Mouse (Mus musculus) liver, adult 2 months (tissue): ENCODE measurements at regions not wholly inside any gene's neighbourhood (a gene's known extent, or its start where the extent isn't known, plus 50 kb on each side); places are given as distances from the start of the nearest gene placed in this dataset.

ENCODE experiments used
- DNase-seq: peaks from one replicate; pipeline ENCODE4 v3.0.0-alpha.2; 2011; ENCODE audit warnings: low read depth, low spot score; ENCODE audit errors: extremely low read depth
- H3K27ac ChIP-seq: fragments of 200-500 bp; replicated peaks from 2 replicates; pipeline ENCODE4 v1.5.1; 2012; ENCODE audit warnings: low read depth, mild to moderate bottlenecking, control low read depth, inconsistent platforms, low read length; ENCODE audit not compliant: insufficient read depth
- H3K27me3 ChIP-seq: fragments of 200-500 bp; 2 replicates; pipeline ENCODE4 v1.6.1; 2012; ENCODE audit warnings: mild to moderate bottlenecking, moderate library complexity, low read length, inconsistent platforms; ENCODE audit not compliant: control insufficient read depth, insufficient read depth
- H3K36me3 ChIP-seq: fragments of 200-500 bp; 2 replicates; pipeline ENCODE4 v1.6.1; 2012; ENCODE audit warnings: low read length, inconsistent platforms; ENCODE audit not compliant: control insufficient read depth, insufficient read depth
- H3K4me1 ChIP-seq: fragments of 200-500 bp; 2 replicates; pipeline ENCODE4 v1.6.1; 2011; ENCODE audit warnings: low read length; ENCODE audit not compliant: control insufficient read depth, insufficient read depth
- H3K4me3 ChIP-seq: fragments of 200-500 bp; 2 replicates; pipeline ENCODE4 v1.5.1; 2011; ENCODE audit warnings: low read depth, mild to moderate bottlenecking, control low read depth, low read length, moderate library complexity; ENCODE audit not compliant: insufficient read depth
- H3K79me2 ChIP-seq: fragments of 200-500 bp; 2 replicates; pipeline ENCODE4 v1.6.1; 2012; ENCODE audit warnings: inconsistent platforms, mild to moderate bottlenecking, low read length, moderate library complexity; ENCODE audit not compliant: control insufficient read depth, insufficient read depth
- H3K9ac ChIP-seq: fragments of 200-500 bp; 2 replicates; pipeline ENCODE4 v1.6.1; 2012; ENCODE audit warnings: low read depth, mild to moderate bottlenecking, control low read depth, inconsistent platforms, low read length
- CTCF ChIP-seq: fragments of 200-500 bp; IDR thresholded peaks from 2 replicates; pipeline ENCODE4 v1.5.1; 2011; ENCODE audit warnings: low read depth, low read length, control low read depth
- POLR2A ChIP-seq: fragments of 200-500 bp; IDR thresholded peaks from 2 replicates; pipeline ENCODE4 v1.6.1; 2011; ENCODE audit warnings: low read length, control low read depth; ENCODE audit not compliant: insufficient read depth; ENCODE audit errors: extremely low read depth
- whole genome bisulfite sequencing: fragments of 180-500 bp; shearing (Covaris S2); methylation state at CpG from one replicate; pipeline ENCODE4 v1.1.7; 2018; 5-methylcytosine and 5-hydroxymethylcytosine counted together

DNA sequence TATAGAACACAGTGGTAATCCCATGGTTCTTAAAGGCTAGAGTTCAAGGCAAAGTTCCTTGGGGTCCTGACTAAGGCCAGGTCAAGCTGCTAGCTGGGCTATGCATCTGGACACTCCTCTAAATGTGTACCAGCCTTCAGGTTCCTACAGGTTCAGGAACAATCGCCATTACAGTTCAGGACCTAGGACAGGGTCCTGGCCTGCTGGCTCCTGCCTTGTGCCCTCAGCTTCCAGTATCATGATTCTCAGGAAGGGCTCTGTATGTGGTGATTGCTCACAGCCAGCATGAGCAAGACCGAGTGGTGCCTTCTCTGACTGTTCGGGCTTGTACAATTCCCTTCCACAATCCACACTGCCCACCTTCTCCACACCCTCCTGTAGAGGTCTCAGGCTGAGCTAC, 311.4 kb upstream of the Zdhhc25 start:
- Histone ChIP-seq H3K79me2 (no peaks in the 10 kb centered on the region), H3K4me1 (no peaks in the 10 kb centered on the region), H3K36me3 (no peaks in the 10 kb centered on the region), H3K9ac (no peak overlapping the region), H3K27me3 (no peaks in the 10 kb centered on the region), H3K4me3 (no peak overlapping the region), H3K27ac (no peak overlapping the region)
- no peak for DNase-seq
- TF ChIP-seq POLR2A: no peak
- no peak for TF ChIP-seq CTCF
- WGBS: 70% methylated on average over 3 of the region's 3 CpGs

DNA sequence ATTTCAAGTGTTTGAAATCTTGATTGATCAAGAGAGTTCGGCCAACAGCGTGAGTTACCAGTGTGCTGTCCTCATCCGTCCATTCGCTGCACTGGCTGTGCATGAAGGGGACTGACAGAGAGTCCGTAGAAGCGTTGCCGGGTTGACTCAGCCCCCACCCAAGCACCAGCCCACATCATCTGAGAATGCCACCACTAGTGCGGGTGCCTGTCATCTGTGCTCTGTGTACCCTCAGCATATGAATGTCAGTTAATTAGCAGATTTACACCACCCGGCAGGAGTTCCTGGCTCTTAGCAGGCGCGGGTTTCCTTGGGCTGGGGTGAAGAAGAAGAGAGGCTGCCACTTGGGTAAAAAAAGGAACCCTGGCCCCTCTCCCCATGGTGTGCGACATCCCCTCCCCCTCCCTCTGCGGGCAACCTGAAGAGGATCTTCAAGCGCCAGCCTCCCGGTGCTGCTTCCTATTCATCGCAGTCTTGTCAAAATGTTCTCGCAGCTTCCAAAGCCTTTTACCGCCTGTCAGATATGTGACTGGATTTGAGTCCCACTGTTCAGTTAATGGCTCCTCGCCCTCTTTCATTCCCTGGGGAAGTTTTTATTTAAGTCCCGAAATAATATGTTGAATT, 309.2 kb upstream of the Zdhhc25 start:
- WGBS: 28% methylated on average over 20 of the region's 20 CpGs
- no peak for TF ChIP-seq CTCF
- TF ChIP-seq POLR2A: no peak
- no peak overlapping the region for H3K4me3 ChIP-seq

DNA sequence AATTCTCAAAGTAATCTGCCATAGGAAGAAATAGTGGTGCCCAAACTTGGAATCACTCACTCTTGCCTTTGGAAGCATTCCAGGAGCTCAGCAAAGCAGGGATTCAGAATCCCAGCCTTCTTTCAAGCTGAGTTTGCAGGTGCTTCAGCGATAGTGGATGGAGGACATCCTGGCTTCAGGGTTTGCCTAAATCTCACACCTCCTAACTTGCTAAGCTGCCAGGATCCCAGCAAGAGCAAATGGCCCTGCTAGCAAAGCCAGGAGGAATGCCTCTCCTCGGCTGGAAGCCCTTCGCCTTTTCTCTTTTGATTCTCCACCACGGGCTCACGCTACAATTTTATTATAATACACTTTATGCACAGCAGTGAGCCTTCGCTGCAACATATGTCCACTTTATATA, 301.0 kb upstream of the Zdhhc25 start:
- Histone ChIP-seq H3K9ac (no peak overlapping the region), H3K27me3 (no peaks in the 10 kb centered on the region), H3K79me2 (no peaks in the 10 kb centered on the region), H3K4me1 (no peaks in the 10 kb centered on the region), H3K4me3 (no peak overlapping the region), H3K36me3 (no peaks in the 10 kb centered on the region), H3K27ac (no peak overlapping the region)
- 57% methylated on average over 6 of the region's 6 CpGs for WGBS
- no peak for DNase-seq
- TF ChIP-seq CTCF: no peak

More for the DNA sequence above, 309.2 kb upstream of the Zdhhc25 start:
- H3K27me3 ChIP-seq: no peaks in the 10 kb centered on the region
- no peak overlapping the region for H3K9ac ChIP-seq
- DNase-seq: no peak
- H3K36me3 ChIP-seq: no peaks in the 10 kb centered on the region
- H3K4me1 ChIP-seq: no peaks in the 10 kb centered on the region
- no peaks in the 10 kb centered on the region for H3K79me2 ChIP-seq
- H3K27ac ChIP-seq: no peak overlapping the region

DNA sequence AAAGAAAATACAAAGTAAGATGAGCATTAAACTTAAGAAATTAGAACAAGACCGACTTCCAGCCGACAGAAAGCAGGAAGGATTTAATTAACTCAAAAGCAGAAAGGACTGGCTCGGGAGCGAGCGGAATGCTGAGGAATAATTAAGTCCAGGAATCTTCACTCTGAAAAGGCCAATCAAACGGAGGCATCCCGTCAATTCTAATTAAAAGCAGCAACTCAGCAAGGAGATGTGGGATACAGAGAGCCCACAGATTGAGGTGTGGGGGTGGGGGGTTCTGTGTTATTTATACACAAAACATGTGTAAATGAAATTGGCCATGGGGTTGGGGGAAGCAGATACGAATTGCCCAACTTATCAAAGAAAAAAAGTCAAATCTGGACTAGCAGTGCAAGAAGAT, 288.9 kb upstream of the Zdhhc25 start:
- WGBS: 79% methylated on average over 8 of the region's 8 CpGs
- Histone ChIP-seq H3K79me2 (no peaks in the 10 kb centered on the region), H3K36me3 (no peaks in the 10 kb centered on the region), H3K4me1 (no peaks in the 10 kb centered on the region), H3K9ac (no peak overlapping the region), H3K27ac (no peak overlapping the region), H3K4me3 (no peak overlapping the region), H3K27me3 (no peaks in the 10 kb centered on the region)
- TF ChIP-seq POLR2A (no peak), CTCF (no peak)
- DNase-seq: no peak

DNA sequence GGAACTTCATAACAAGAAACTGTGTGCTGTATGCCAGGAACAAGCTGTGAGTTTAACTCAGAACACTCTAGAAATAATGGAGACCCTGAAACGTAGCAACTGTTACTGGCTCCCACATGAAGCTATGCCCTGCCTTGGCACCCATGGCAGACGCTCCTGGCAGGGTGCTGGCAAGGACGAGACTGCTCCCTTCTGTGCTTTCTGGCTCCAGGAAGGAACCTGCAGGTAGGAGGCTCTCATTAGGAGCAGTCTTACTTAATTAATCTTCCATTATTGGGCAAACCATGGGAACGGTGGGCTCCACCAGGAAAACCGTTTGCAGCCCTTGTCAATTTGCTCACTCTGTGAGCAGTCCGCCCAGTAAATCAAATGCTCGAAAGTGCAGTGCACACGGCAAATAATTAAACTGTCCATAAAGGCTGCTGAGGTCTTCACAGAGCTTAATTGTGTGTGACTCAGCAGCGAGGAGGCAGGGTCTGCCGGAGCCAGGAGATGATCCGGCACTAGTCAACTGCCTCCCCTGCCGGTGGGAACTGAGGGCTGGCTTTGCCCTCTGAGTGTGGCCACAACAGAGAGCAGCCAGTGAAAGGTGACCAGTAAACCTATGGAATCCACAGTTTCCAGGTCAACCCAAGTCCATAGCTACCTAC, 285.2 kb upstream of the Zdhhc25 start:
- DNase-seq: no peak
- WGBS: 70% methylated on average over 12 of the region's 12 CpGs
- Histone ChIP-seq H3K79me2 (no peaks in the 10 kb centered on the region), H3K4me3 (no peak overlapping the region), H3K36me3 (no peaks in the 10 kb centered on the region), H3K27ac (no peak overlapping the region), H3K27me3 (no peaks in the 10 kb centered on the region), H3K9ac (no peak overlapping the region), H3K4me1 (no peaks in the 10 kb centered on the region)
- no peak for TF ChIP-seq CTCF

DNA sequence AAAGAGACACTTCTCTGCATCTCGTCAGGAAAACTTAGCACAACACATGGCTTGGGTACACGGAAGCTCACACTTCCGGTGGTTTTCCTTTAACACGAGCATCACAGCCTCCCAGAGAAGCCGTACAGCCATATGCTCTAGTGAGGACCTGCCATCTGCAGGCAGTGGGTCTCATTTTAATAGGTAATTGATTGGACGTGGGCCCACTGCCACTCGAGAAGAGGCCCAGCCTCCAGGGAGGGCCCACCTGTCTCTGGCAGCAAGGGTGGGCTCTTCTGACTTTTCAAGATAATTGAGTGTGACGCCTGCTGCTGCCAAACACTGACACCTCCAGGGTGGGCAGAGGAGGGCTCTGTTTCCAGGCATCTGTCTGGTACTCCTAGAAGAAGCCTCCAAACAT, 282.1 kb upstream of the Zdhhc25 start:
- H3K9ac ChIP-seq: no peak overlapping the region
- TF ChIP-seq POLR2A (no peak), CTCF (no peak)
- no peaks in the 10 kb centered on the region for H3K36me3 ChIP-seq
- DNase-seq: no peak
- no peak overlapping the region for H3K4me3 ChIP-seq
- H3K27me3 ChIP-seq: no peaks in the 10 kb centered on the region
- no peaks in the 10 kb centered on the region for H3K4me1 ChIP-seq
- WGBS: 64% methylated on average over 8 of the region's 8 CpGs
- no peak overlapping the region for H3K27ac ChIP-seq
- H3K79me2 ChIP-seq: no peaks in the 10 kb centered on the region
